Mouse (Mus musculus) lung, embryonic 16.5 days (tissue): ENCODE measurements at regions not wholly inside any gene's neighbourhood (a gene's known extent, or its start where the extent isn't known, plus 50 kb on each side); places are given as distances from the start of the nearest gene placed in this dataset.

Experiments used
- ATAC-seq: fragments of 200-750 bp; cut with Nextera tagmentation; 2 replicates; pipeline ENCODE4 v1.8.0; 2017; ENCODE audit warnings: low read depth, mild to moderate bottlenecking, moderate library complexity
- H3K27ac ChIP-seq: fragments of 300-500 bp; sonication (generic); 2 replicates; pipeline ENCODE4 v1.5.1; 2014; ENCODE audit warnings: mild to moderate bottlenecking, control low read depth, low read length
- H3K27me3 ChIP-seq: fragments of 300-500 bp; sonication (generic); 2 replicates; pipeline ENCODE4 v1.6.1; 2014; ENCODE audit warnings: low read depth, low read length, mixed read lengths; ENCODE audit not compliant: control insufficient read depth, insufficient read depth
- H3K36me3 ChIP-seq: fragments of 300-500 bp; sonication (generic); 2 replicates; pipeline ENCODE4 v1.6.1; 2014; ENCODE audit warnings: low read length; ENCODE audit not compliant: control insufficient read depth, insufficient read depth
- H3K4me1 ChIP-seq: fragments of 300-500 bp; sonication (generic); replicated peaks from 2 replicates; pipeline ENCODE4 v1.6.1; 2014; ENCODE audit warnings: low read length, mixed read lengths; ENCODE audit not compliant: control insufficient read depth, insufficient read depth
- H3K4me2 ChIP-seq: fragments of 300-500 bp; sonication (generic); 2 replicates; pipeline ENCODE4 v1.6.1; 2014; ENCODE audit warnings: low read depth, low read length, control low read depth
- H3K4me3 ChIP-seq: fragments of 300-500 bp; sonication (generic); 2 replicates; pipeline ENCODE4 v1.5.1; 2014; ENCODE audit warnings: mild to moderate bottlenecking, low read length, control low read depth
- H3K9ac ChIP-seq: fragments of 300-500 bp; sonication (generic); 2 replicates; pipeline ENCODE4 v1.6.1; 2014; ENCODE audit warnings: low read length, control low read depth
- H3K9me3 ChIP-seq: fragments of 300-500 bp; sonication (generic); 2 replicates; pipeline ENCODE4 v1.6.1; 2016; ENCODE audit warnings: low read length; ENCODE audit not compliant: control insufficient read depth
- WGBS: fragments of 180-500 bp; shearing (Covaris S2); extraction: QIAGEN DNeasy Blood & Tissue Kit; methylation state at CpG from one replicate; pipeline ENCODE4 v1.1.7; 2014; 5-methylcytosine and 5-hydroxymethylcytosine counted together

GRCm38 (mm10) chr2:48627011-48627410, 186.9 kb upstream of the Acvr2a start:
- Histone ChIP-seq H3K4me1 (no peaks in the 10 kb centered on the region; the same call in 1 of the 2 replicates), H3K4me2 (no peak overlapping the region), H3K4me3 (no peak overlapping the region), H3K27ac (no peak overlapping the region), H3K9me3 (no peaks in the 10 kb centered on the region), H3K36me3 (no peaks in the 10 kb centered on the region), H3K27me3 (no peaks in the 10 kb centered on the region), H3K9ac (no peak overlapping the region)
- WGBS, result 58% methylated on average over 4 of the region's 4 CpGs
- ATAC-seq, result no peak

GRCm38 (mm10) chr2:48629106-48630050, 184.5 kb upstream of the Acvr2a start:
- H3K4me2 ChIP-seq, result no peak overlapping the region
- no peaks in the 10 kb centered on the region for H3K27me3 ChIP-seq
- no peak overlapping the region for H3K4me3 ChIP-seq
- H3K36me3 ChIP-seq, result no peaks in the 10 kb centered on the region
- no peak overlapping the region for H3K9ac ChIP-seq
- H3K9me3 ChIP-seq, result no peaks in the 10 kb centered on the region
- no peaks in the 10 kb centered on the region for H3K4me1 ChIP-seq
- H3K27ac ChIP-seq, result no peak overlapping the region
- WGBS, result 64% methylated on average over 9 of the region's 9 CpGs
- no peak for ATAC-seq

GRCm38 (mm10) chr2:48634456-48635174, 179.3 kb upstream of the Acvr2a start:
- H3K4me3 ChIP-seq, result no peak overlapping the region
- ATAC-seq, result 0 out of 2 replicates have a peak, but pooled peaks have one; percentile 20
- H3K9me3 ChIP-seq, result no peaks in the 10 kb centered on the region
- 56% methylated on average over 10 of the region's 10 CpGs for WGBS
- H3K4me2 ChIP-seq, result no peak overlapping the region
- H3K27ac ChIP-seq, result no peak overlapping the region
- H3K27me3 ChIP-seq, result no peaks in the 10 kb centered on the region
- H3K4me1 ChIP-seq, result no peaks in the 10 kb centered on the region
- H3K9ac ChIP-seq, result no peak overlapping the region
- no peaks in the 10 kb centered on the region for H3K36me3 ChIP-seq

GRCm38 (mm10) chr2:48636108-48636507, 177.8 kb upstream of the Acvr2a start:
- 64% methylated on average over 2 of the region's 2 CpGs for WGBS

GRCm38 (mm10) chr2:48644114-48644513, 169.8 kb upstream of the Acvr2a start:
- Histone ChIP-seq H3K36me3 (no peaks in the 10 kb centered on the region), H3K9me3 (no peaks in the 10 kb centered on the region), H3K4me1 (no peaks in the 10 kb centered on the region), H3K27me3 (no peaks in the 10 kb centered on the region), H3K4me3 (no peak overlapping the region), H3K27ac (no peak overlapping the region), H3K9ac (no peak overlapping the region), H3K4me2 (no peak overlapping the region)
- 66% methylated on average over 3 of the region's 3 CpGs for WGBS
- no peak for ATAC-seq

More at GRCm38 (mm10) chr2:48636108-48636507, 177.8 kb upstream of the Acvr2a start:
- Histone ChIP-seq H3K27ac (no peak overlapping the region), H3K36me3 (no peaks in the 10 kb centered on the region), H3K4me3 (no peak overlapping the region), H3K27me3 (no peaks in the 10 kb centered on the region), H3K9me3 (no peaks in the 10 kb centered on the region), H3K4me1 (no peaks in the 10 kb centered on the region), H3K4me2 (no peak overlapping the region), H3K9ac (no peak overlapping the region)
- ATAC-seq, result no peak

- H3K36me3 ChIP-seq, result no peaks in the 10 kb centered on the region
- no peaks in the 10 kb centered on the region for H3K27me3 ChIP-seq
- H3K4me1 ChIP-seq, result no peaks in the 10 kb centered on the region
- no peak overlapping the region for H3K4me3 ChIP-seq
- no peak overlapping the region for H3K27ac ChIP-seq
- H3K4me2 ChIP-seq, result no peak overlapping the region
- no peak for ATAC-seq
- no peak overlapping the region for H3K9ac ChIP-seq
- WGBS, result 33% methylated on average over 2 of the region's 2 CpGs
- H3K9me3 ChIP-seq, result no peaks in the 10 kb centered on the region
Observed at GRCm38 (mm10) chr2:48650281-48650680, 163.6 kb upstream of the Acvr2a start.

GRCm38 (mm10) chr2:48661222-48661621, 152.7 kb upstream of the Acvr2a start:
- no peaks in the 10 kb centered on the region for H3K27me3 ChIP-seq
- ATAC-seq, result no peak
- H3K4me1 ChIP-seq, result no peaks in the 10 kb centered on the region
- no peaks in the 10 kb centered on the region for H3K36me3 ChIP-seq
- H3K9me3 ChIP-seq, result no peaks in the 10 kb centered on the region
- H3K4me3 ChIP-seq, result no peak overlapping the region
- H3K4me2 ChIP-seq, result no peak overlapping the region
- WGBS, result 48% methylated on average over 1 of the region's 1 CpGs
- H3K9ac ChIP-seq, result no peak overlapping the region
- no peak overlapping the region for H3K27ac ChIP-seq

- ATAC-seq, result no peak
- Histone ChIP-seq H3K27me3 (no peaks in the 10 kb centered on the region), H3K27ac (no peak overlapping the region), H3K9me3 (no peaks in the 10 kb centered on the region), H3K4me1 (no peaks in the 10 kb centered on the region), H3K4me2 (no peak overlapping the region), H3K4me3 (no peak overlapping the region), H3K9ac (no peak overlapping the region), H3K36me3 (no peaks in the 10 kb centered on the region)
- 71% methylated on average over 2 of the region's 2 CpGs for WGBS
Observed at GRCm38 (mm10) chr2:48665103-48665502, 148.8 kb upstream of the Acvr2a start.

GRCm38 (mm10) chr2:48689098-48689497, 124.8 kb upstream of the Acvr2a start:
- H3K4me1 ChIP-seq, result no peaks in the 10 kb centered on the region
- H3K36me3 ChIP-seq, result no peaks in the 10 kb centered on the region
- no peak overlapping the region for H3K27ac ChIP-seq
- H3K27me3 ChIP-seq, result no peaks in the 10 kb centered on the region
- H3K9ac ChIP-seq, result no peak overlapping the region
- WGBS, result 80% methylated on average over 1 of the region's 1 CpGs
- H3K9me3 ChIP-seq, result no peaks in the 10 kb centered on the region
- no peak for ATAC-seq
- H3K4me2 ChIP-seq, result no peak overlapping the region
- H3K4me3 ChIP-seq, result no peak overlapping the region
